Mouse (Mus musculus): ENCODE measurements around the gene Tmem115.
"Not testable (repeated sequence)": the region's sequence is repeated elsewhere in the genome, so short reads cannot be mapped to it uniquely, and the experiment has no call there.

Gene Tmem115

DNA sequence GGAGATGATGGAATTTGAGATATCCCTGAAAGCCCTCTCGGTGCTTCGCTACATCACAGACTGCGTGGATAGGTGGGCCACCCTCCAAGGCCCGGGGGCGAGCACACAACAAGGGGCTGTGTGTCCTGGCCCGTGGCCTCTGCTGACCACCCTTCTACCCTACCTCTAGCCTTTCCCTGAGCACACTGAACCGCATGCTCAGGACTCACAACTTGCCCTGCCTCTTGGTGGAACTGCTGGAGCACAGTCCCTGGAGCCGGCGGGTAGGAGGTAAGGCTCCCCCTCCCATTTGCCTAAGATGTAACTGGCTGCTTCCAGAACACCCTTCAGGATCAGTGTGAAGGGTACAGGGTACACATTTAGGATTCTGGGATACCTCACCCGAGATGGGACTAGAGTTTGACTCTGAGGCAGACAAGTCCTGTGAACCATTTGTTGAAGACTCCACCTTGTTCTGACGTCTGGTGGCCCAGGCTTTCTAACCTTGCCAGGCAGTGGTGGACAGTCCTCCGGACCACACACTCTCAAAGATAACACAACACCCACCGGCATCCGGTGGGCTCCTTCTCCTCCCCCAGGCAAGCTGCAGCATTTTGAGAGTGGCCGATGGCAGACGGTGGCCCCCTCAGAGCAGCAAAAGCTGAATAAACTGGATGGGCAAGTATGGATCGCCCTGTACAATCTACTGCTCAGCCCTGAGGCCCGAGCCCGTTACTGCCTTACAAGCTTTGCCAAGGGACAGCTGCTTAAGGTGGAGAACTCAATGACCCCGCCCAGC is 15.7 kb downstream of the Tmem115 start:
- DNase-seq (ENCODE audit: low spot score), result no peak

DNA sequence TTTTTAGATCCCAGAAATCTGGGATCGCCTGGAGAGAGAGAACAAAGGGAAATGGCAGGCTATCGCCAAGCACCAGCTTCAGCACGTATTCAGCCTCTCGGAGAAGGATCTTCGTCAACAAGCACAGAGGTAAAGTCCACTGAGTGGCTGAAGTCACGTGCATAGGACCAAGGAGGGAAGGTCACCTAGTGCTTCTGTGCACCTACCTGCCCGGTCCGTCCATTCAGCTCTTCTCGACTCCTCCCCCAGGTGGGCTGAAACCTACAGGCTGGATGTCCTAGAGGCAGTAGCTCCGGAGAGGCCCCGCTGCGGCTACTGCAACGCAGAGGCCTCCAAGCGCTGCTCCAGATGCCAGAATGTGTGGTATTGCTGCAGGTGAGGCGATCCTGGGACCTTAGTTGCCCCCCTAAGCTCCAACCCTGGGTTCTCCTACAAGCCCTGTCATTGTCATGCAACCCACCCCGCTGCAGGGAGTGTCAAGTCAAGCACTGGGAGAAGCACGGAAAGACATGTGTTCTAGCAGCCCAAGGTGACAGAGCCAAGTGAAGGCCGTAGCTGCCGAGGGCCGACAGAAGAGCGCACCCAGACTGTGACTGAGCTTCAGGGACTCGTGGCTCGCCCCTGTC is 16.9 kb downstream of the Tmem115 start:
- DNase-seq (ENCODE audit: low spot score), result no peak

DNA sequence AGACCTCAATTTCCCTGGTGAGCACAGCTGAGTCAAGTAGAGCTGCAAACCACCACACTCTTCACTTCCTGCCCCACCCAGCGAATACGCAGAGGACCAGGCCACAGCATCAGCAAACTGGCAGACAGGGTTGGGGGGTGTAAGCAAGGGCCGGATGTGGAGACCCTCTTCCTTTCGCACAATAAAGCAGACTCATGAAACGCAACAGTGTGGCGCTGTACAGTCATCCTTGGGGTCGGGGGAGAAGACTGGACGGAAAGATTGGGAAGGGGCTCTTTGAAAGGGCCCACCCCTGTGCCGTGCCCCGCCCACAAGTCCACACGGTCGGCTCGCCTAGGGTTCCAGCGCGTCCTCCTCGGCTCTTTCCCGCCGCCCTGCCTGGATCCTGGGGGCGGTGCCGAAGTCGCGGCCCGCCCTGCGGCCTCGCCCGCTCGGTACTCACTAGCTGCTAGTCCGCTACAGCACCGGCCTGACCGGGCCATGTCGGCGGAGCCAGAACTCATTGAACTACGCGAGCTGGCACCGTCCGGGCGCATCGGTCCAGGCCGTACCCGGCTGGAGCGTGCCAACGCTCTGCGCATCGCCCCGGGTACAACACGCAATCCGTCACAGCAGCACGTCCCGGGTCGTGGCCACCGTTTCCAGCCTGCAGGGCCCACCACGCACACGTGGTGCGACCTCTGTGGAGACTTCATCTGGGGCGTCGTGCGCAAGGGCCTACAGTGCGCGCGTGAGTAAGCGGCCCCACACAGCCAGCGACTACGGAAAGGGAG is 17.6 kb downstream of the Tmem115 start, which contains the start of gene Rassf1:
Gene Rassf1, plus strand, starts transcription at position 439 of the 773 bp plus-strand sequence.
- DNase-seq (ENCODE audit: low spot score), result no peak

DNA sequence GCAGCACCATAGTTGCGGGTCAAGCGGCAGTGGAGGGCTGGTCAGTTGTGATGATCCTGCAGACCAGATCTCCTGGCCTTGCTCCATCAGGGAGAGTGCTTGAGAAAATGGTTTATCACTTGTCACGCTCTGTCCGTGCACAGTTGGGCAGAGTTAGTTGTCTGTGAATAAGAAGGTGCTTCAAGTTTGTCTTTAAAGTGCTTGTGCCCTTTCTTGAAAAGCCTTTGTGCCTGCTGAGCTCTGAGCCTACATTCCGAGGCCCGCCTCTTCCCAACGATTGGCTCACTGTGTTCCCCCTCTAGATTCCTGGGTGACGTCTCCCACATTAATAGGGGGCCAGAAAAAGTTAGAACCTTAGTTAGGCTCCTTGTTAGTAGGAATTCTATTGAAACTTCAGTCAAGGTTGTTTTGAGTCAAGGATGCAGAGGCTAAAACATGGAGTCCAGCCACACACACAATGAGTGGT is 18.2 kb downstream of the Tmem115 start:
- no peak for DNase-seq (ENCODE audit: low spot score)

DNA sequence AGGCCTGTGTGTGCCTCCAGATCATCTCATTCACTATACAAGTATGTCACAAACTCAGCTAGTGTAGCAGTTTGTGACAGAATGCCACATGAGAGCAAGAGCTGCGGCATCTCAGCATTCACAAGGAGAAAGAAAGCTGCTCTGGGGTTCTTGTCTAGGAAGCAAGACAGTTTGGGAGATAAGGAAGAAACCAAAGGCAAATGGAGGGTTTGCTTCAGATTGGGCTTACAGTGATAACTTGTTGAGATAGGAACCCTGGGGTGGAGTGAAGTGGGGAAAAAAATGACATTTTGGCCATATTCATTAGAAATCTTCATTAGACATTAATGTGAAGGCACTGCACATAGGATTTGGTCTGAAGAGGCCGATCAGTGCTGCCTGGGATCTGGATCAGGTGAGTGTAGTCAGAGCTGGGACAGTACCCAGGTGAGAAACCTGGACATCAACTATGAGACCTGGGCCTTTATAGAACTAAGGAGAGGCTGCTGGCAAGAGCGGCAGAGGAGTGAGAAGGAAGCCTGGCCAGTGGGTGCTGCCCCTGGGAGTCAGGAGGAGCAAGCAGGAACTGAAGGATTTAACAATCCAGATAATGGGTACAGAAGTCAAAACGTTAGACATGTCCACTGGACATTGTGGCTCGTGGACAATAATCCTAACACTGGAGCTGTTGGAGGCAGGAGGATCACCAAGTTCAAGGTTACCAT is 19.1 kb downstream of the Tmem115 start:
- no peak for DNase-seq (ENCODE audit: low spot score)

DNA sequence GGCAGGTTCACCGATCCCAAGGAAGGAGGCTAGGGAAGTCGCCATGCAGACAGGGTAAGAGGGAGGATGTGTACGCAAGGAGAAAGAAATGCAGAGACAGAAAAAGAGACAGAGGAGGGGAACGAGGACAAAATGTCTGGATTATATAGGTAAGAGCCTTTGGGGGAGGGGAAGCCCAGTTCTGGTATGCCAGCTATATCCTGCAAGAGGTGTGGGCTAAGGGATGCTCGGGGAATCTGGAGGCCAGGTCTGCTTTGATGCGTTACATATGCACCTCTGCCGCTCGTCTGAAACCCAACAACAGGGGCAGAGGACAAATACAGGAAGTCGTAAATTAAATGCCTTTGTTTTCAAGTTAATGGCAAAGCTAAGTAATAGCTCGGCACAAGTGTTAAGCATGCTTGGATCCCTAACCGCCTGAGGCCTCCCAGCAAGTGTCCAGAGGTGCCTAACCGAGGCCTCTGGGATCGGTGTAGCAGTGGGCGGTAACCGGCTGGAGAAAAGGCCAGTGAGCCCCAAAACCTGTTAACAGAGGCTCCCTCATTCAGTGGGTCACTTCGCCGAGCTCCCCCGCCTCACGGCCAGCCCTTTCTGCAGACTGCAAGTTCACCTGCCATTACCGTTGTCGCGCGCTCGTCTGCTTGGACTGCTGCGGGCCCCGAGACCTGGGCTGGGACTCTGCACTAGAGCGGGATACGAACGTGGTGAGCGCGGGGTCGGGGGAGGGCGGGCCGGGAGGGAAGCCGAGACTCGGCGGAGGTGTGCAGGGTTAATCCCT is 20.0 kb downstream of the Tmem115 start:
- DNase-seq (ENCODE audit: low spot score), result no peak

DNA sequence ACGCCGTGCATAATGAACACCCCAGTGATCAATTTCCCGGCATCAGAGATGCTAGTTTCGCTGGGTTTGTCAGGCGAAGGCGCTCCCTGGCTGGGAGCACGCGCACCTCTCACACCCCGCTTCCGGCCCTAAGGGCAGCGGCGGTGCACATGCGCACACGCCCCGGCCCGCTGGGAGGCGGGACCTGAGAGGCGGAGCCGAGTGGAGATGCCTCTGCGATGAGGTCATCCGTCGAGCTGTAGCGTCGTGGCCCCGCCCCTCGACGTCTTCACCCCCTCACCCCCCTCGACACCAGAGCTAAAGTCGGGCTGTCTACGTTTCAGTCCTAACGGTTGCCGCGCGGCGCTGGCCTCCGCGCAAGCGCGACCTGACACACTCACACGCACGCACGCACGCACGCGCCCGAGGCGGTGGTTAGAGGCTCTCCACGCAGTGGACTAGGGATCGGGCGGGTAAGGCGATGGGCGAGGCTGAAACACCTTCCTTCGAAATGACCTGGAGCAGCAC is 20.6 kb downstream of the Tmem115 start:
- peak; percentile 91 for DNase-seq (ENCODE audit: low spot score)

DNA sequence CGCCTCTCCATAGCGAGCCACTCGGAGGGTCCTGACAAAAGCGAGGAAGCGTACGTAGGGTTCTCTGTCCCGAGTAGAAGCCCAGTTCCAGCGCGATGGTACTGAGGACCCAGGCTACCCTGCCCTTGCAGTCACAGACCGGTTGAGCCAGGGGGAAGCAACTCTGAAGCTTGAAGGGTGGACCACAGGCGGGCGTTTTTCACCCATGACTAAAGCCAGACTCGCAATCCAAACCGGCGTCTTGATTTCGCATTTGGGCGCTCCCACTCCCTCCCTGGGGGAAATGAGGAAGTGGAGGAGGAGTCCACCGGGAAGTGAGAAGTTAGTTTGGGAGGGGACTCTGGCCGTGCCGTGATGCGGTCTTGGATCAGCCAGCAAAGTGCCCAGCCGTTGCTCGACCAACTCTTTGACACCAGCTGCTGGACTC is 21.3 kb downstream of the Tmem115 start:
- DNase-seq (ENCODE audit: low spot score), result no peak

DNA sequence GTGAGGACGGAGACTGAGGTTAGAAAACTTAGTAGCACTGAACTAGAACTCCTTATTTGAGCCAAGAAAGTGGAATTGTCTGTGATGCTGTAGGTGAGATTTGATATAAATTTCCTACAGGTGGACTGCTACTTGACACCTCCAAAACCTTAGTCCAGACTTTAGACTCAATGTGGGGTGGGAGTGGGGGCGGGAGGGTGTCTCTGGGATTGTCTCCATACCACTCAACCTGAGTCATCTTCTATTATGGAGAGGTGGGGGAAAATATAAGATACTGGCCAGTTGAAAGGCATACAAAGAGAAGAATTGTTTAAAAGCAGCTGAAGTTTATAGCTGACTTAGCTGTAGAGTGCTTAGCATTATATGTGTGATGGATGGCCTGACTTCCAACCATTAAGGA is 22.0 kb downstream of the Tmem115 start:
- DNase-seq (ENCODE audit: low spot score), result no peak

DNA sequence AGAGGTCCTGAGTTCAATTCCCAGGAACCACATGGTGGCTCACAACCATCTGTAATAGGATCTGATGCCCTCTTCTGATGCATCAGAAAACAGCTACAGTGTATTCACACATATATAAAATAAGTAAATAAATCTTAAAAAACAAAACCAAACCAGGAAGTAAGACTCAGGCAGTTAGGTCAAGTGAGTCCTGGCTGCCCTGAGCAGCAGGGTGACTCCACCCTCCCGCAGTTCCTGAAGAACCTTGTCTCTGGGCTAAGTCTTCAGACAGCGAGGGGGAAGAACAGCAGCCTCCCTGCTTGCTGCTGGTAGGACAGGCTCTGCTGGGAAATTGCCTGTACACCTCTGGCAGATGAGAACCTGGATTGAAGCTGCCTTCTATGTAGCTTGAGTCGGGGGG is 22.6 kb downstream of the Tmem115 start:
- DNase-seq (ENCODE audit: low spot score), result no peak

DNA sequence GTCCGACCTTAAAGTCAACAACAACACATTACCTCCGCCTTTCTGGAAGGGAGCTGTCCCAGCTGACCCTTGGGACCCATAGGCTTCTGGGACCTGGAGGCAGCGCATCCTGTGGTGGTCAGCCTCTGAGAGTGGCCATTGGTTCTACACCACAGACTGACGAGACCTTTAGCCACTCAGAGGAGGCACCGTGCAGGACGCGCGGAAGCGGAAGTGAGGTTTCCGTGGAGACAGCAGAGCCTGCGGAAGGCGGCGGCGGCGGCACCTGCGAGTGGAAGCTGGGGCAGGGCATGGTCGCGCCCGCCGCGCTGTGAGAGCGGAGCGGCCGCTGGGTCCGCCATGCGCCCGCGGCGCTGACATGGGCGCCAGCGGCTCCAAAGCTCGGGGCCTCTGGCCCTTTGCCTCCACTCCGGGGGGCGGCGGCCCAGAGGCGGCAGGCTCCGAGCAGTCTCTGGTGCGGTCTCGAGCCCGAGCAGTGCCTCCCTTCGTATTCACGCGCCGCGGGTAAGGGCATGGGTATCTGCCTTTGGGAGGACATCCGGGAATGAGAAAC is 29.4 kb downstream of the Tmem115 start, which contains the start of gene Tusc2:
Gene Tusc2, plus strand, starts transcription at position 227 of the 553 bp plus-strand sequence.
- DNase-seq (ENCODE audit: low spot score), result peak; percentile 87

DNA sequence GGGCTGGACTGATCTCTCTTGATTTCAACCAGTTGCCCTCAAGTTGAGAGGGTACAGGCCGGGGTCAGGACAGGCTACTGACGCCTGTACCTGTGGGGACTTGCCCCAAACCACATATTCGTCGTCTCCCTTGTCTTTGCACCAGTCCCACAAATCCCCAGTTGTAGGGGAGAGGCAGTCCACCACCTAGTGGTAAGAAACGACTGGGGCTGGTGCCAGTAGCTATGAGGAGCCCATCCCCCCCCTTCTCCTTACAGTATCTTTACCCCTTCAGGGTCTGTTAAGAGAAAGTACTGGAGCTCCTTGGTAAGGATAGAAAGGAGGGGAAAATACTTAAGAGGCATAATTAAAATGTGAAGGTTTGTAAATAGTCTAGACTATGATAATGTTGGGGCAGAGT is 31.8 kb downstream of the Tmem115 start:
- not testable (repeated sequence) for DNase-seq (ENCODE audit: low spot score)

DNA sequence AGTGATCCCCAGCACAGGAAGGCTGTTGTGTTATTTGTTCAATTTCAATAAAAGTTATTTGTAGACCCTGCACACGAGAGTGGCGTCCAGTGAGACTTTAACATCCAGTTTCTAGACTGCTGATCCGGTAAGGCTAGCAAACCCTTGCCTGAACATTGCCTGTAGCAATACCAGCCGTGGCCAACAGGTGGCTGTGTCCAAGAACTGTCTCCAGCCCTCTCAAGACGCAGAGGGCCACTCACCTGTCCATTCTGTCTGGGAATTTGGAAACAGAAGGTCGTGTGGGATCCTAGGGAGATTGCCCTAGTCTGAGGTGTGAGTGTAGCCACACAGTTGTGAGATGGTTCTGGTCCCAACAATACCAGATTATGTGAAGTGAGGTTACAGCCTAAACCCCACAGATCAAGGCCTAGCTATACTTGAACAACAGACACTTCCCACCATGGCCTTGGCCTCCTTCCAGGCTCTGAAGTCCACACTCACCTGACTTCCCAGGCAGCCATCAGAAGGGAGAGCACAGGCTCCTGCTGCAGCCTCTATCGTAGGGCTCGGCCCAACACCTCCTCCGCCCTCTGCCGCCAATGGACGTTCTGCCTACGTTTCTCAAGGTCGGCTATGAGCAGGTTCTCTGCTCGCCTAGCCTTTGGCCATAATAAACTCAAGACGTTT is 32.4 kb downstream of the Tmem115 start:
- peak; percentile 82 for DNase-seq (ENCODE audit: low spot score)

DNA sequence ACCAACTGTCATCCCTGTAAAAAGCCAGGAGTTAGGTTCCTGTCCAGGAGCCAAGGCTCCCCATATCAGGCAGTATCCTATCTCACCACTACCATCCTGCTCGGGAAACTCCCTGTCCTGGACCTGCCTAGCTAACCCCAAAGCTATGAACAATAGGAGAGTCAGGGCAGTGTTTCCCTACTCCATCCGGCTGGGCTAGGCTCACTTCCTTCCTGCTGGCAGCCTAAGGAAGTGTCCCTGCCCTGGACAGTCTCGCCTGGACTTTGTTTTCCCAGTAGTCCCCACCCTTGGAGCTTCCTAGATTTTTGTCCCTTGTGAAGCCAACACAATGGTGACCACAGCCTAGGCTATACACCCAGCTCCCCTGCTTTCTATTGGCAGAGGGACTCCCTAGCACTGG is 33.1 kb downstream of the Tmem115 start:
- no peak for DNase-seq (ENCODE audit: low spot score)

DNA sequence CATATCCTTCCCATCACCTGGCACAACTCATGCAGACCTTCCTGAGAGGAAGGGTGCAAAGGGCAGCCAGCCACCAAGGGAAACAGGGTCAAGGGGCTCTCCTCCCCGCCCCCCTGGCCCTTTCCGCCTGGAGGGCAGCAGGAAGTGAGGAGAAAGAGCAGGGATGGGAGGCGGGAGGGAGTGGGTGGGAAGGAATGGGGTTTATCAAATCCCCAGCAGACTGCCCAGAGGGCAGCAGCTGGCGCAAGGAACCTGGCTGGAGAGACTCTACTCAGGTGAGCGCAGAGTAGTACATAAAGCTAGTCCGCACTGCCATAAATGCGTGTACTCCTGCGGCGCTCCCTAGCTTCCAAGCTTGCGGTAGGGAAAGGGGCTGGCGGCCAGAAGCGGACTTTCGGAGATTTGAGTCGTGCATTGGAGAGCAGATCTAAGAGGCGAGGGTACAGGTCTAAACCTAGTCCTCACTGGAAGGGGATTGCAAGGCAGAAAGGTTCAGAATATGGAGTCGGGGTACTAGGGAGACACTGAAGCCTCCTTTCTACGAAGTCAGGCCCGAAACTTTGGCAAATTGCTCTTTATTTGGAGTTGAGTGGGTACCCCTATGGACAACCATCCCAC is 34.1 kb downstream of the Tmem115 start, which contains the start of gene Hyal2:
Gene Hyal2, plus strand, starts transcription at position 244 of the 618 bp plus-strand sequence.
- no peak for DNase-seq (ENCODE audit: low spot score)

DNA sequence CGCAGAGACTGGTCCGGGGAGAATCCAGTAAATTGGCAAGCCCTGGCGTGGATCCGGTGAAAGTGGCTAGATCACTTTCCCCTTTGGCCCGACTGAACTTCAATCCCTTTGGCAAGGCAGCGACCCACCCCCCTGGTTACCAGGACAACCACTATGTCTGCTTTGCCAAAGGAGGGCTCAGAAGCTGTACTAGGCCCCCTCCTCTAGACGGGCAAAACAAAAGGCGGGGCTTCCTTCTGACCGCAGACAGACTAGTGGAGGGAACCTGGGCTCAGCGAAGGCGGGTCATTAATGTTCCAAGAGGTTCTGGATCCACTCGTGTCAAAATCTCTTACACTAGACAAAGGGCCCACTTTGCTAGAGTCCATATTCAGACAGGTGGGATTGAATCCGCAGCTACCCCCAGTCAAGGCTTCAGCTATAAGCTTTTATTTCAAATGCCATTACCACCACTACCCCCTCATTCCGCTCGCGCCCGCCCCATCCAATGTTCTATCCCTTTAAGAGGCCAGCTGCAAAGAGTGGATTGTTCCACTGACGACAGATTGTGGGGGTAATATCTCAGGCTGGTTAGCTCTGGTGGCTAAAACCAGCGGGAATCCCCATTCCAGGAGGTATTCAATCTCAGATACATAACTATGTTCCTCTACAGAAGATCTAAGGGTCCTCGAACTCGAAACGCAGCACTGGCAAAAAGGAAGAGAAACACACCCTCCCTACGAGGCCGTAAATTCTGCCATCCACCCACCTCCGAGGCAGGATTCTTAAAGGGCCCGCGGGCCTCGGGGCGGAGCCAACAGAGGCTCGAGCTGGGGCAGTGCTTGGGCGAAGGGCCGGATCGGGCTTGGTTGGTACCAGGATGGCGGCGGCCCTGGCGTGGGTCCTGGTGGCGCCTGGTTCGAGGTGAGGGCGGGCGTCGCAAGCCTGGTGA is 34.9 kb downstream of the Tmem115 start:
- peak; percentile 79 for DNase-seq (ENCODE audit: low spot score)

DNA sequence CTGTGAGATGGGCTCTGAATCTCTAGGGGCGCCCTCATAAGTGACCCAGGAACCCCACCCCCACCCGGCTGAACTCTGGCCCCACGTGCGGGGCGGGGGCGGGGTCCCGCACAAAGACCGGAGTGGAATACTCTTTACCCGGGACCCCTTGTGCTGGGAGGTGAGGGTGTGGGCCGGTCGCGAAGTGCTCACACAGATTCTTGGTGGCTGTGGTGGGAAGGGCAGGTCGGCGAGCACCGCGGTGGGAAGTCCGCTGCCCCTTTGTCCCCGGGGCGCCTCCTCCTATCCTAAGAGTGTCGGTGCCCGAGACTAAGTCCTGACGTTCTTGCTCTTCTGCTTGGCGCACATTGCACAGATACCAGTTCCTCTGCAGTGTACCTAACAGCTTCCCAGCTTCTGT is 35.5 kb downstream of the Tmem115 start:
- DNase-seq (ENCODE audit: low spot score), result no peak

DNA sequence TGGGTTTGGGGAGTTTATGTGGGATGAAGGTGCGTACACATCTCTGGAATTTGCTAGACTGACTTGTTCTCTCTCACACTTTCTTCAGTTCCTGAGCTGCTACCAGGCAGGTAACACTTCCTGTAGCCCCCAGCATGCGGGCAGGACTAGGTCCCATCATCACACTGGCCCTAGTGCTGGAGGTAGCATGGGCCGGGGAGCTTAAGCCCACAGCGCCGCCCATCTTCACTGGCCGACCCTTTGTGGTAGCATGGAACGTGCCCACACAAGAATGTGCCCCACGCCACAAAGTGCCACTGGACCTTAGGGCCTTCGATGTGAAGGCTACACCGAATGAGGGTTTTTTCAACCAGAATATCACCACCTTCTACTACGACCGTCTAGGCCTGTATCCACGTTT is 36.3 kb downstream of the Tmem115 start:
- no peak for DNase-seq (ENCODE audit: low spot score)

Measured in urinary bladder, postnatal 25 days (tissue).